Mouse (Mus musculus) urinary bladder, postnatal 25 days (tissue): ENCODE measurements around the gene Oas1a.
A peak's percentile ranks its signal among the peaks of the same experiment; 100 is the strongest.
"Not testable (repeated sequence)": the region's sequence is repeated elsewhere in the genome, so short reads cannot be mapped to it uniquely, and the experiment has no call there.

Experiments
- DNase-seq: peaks from one replicate; pipeline ENCODE4 v3.0.0; 2022; ENCODE audit warnings: low spot score

Oas1a gene

DNA sequence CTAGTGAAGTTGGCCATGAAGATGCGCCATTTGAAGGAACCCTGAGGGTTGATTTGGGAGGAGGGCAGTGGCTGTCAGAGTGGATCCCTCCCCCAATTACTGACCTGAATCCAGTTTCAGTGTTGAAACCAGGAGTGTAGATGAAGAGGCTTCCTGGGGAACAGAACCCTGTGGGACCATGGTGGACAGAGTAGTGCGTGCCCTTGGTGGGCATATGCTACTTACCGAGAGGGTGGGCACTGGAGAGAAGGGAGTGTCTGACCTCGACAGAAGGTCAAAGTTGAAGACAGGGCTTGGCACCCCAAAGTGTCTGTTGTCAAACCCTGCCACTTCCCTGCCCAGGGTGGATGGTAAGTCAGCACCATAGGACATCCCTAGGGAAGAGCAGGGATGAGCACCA, 13.5 kb downstream of the Oas1a start:
- not testable (repeated sequence) for DNase-seq

DNA sequence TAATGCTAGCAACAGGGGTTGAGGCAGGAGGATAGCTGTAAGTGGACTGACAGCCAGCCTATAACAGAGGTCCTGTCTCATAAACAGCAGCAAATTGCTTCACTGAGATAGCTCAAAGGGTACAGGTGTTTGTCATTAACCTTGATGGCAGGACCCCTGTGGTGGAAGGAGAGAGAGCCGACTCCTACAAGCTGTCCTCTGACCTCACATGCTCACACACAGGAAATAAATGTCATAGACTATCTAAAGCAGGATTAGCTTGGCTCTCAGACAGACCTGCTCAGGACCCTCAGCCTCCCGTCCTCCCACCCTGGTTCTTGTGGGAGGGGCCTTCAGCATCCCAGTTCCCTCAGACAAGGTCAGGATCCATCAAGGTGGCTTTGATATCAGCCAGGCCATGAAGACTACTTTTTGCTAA, 15.1 kb downstream of the Oas1a start:
- no peak for DNase-seq

GRCm38 (mm10) chr5:120891566-120892242, 15.6 kb downstream of the Oas1a start:
- not testable (repeated sequence) for DNase-seq

- DNase-seq: no peak
These were observed 16.3 kb downstream of the Oas1a start for GRCm38 (mm10) chr5:120890991-120891390.

DNA sequence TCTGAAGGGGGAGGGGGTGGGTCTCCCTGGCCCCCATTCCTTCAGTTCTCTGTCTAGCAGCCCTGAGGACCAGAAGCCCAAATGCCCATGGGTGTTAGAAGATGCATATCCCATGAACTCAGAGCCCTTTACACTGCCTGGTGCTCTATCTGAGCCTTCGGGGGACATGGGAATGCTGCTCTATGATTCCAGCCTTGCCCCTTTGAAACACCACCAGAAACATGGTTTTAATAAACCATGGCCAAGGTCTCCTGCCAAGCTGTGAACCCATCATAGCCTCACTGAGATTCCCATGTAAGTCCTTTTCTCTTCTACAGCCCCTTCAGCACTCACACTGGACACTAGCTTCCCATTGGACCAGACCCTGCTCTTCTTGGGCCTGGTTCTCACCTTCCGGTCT, 17.3 kb downstream of the Oas1a start:
- DNase-seq: no peak

DNA sequence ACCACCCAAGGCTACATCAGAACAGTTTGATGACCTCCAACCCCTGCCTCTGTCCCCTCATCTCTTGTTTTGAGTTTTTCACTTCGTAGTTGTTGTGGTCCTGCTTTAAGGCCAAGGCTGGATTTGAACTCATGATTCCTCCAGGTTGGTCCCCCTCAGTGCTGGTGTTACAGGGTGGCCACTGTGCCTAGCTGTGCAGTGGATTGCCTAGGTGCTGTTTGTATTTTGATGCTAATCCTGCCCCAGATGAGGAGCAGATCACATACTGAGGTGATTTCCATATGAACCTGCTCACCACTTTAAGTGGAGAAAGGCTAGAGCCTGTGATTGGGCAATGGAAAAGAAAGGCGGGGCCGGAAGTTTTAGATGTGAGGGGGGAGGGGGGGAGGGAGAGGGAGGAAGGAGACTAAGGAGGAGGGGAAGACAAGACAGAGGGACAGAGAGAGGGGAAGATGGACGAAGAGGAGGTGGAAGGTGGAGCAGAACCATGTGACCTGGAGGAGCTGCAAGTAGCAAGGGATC, 19.0 kb downstream of the Oas1a start:
- not testable (repeated sequence) for DNase-seq

GRCm38 (mm10) chr5:120887831-120888230, 19.5 kb downstream of the Oas1a start:
- no peak for DNase-seq

DNA sequence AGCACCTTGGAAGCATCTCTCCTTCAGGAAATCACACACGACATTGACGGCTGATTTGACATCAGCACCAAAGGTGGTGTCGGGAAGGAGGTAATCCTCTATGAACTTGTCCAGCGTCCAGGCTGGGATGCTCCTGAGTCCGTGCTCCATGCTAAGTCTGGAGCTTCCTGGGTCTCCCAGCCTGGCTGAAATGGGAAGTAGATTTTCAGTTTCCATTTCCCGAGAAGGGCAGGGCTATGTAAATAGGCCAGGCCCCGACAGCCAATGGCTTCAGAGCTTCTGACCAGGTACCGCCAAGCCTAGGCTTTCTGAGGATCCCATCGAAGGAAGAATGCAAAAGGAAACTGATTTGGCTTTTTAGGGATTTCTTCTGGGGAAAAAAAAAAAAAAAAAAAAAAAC, 19.9 kb downstream of the Oas1a start, which contains the start of gene Oas1g:
Gene Oas1g (minus strand): TSS at position 201 of the 400 bp plus-strand sequence.
- DNase-seq: not testable (repeated sequence)

- DNase-seq: not testable (repeated sequence)
These were observed 25.6 kb downstream of the Oas1a start for GRCm38 (mm10) chr5:120881681-120882080.

GRCm38 (mm10) chr5:120878803-120879202, 28.5 kb downstream of the Oas1a start:
- not testable (repeated sequence) for DNase-seq

GRCm38 (mm10) chr5:120877407-120877806, 29.9 kb downstream of the Oas1a start:
- DNase-seq: not testable (repeated sequence)

DNA sequence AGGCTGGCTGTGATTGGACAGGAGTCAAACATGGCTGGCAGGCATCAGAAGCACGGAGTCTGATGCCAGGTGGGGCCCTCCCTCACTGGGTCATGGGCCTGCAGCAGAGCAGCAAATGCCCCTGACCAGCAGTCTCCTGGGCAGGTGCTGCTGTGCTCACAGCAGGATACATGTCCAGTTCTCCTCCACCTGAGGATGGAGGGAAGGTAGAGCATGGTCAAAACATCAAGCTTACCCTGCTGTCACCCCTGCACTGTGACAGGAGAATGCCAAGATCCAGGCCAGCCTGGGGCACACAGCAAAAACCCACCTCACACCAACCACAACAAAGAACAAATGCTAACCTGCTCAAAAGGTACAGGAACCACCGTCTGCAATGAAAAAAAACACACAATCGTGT, 30.5 kb downstream of the Oas1a start:
- DNase-seq: not testable (repeated sequence)

- no peak for DNase-seq
These were observed 35.9 kb downstream of the Oas1a start for GRCm38 (mm10) chr5:120871469-120871868.

DNA sequence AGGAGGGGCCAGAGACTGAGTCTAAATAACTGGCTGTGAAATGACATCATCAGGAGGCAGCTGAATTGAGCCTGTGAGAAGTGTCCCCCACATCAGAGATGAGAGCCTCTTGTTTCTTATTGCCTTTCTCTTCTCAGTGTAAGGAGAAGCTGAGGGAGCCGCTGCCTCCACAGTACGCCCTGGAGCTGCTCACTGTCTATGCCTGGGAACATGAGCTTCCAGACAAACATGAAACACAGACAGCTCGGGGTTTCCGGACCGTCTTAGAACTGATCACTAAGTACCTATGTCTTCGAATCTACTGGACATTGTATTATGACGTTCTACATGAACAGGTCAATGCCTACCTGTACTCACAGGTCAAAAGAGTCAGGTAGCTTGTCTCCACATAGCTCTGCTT, 36.5 kb downstream of the Oas1a start:
- no peak for DNase-seq

GRCm38 (mm10) chr5:120870081-120870480, 37.2 kb downstream of the Oas1a start:
- DNase-seq: no peak

DNA sequence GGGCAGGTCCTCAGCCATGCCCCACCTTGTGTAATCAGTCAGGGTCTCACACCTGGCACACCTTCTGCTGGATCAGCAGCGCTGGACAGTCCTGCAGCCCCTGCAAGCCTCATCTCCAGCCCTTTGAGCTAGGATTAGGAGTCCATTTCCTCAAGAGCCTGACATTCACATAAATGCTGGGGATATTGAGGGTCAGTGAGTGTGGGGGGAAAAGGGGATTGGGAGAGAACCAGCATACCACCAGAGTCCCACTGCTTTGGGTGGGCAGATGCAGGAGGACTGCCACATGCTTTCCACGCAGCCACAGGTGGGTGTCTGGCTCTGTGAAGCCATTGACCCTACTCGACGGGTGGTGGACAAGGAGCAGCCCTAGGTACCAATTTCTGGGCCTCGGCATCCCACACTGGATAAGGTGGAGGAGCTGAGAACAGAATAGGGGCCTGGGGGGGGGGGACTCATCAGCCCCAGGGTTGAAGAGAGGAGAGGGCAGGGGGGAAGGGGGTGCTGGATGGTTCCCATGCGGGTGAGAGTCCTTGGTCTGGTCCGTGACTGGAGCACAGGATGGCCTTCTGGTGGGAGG, 37.8 kb downstream of the Oas1a start:
- no peak for DNase-seq

DNA sequence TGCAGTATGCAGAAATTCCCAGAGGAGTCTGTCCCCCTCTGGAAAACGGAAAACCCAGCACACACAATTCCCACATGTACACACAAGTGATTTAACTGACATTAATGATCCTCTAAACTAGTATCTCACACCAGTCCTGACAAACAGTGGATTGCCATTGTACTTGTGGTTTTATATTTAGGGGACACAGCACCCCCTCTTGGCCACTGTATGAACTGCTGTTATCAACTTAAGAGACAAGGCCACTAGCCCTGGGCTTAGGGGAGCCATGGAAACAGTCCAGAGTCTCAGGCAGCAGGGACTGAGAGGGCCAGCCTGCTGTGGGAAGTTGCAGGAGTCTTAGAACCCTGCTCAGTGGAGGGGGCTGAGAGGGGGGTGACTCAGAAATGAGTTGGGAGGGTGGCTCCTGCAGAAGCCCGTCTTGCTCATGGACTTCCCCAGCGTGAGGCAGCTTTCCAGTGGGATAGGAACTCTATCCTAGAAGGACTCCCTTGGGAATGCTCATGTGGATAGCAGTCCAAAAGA, 41.9 kb downstream of the Oas1a start:
- peak; percentile 11 for DNase-seq

DNA sequence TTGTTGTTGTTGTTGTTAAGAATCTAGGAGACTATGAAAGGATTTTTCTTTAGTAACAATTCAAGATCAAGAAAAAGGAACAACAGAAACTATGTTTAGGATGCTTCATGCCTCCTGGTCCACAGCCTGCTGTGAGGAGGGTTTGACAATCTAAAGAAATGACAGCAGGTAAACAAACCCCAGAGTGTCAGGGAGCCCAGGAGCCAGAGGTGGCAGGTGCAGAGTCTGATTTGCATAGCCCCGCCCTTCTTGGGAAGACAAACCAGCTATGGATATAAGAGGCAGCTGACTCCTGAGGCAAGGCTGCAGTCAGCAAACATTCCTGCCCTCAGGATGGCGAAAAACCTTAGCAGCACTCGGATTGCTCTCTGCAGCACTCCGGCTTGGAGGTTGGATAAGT, 46.2 kb downstream of the Oas1a start, which contains the start of gene Oas1h:
Gene Oas1h (plus strand): TSS at position 301 of the 400 bp plus-strand sequence.
- DNase-seq: no peak

- DNase-seq: no peak
These were observed 48.1 kb downstream of the Oas1a start for GRCm38 (mm10) chr5:120859241-120859640.

GRCm38 (mm10) chr5:120849601-120850136, 57.7 kb downstream of the Oas1a start:
- DNase-seq: peak; percentile 44

GRCm38 (mm10) chr5:120847067-120847466, 60.3 kb downstream of the Oas1a start, which contains the start of gene Oas1f:
Gene Oas1f, plus strand, starts transcription at chr5:120847367.
- DNase-seq: no peak
